Mouse (Mus musculus) forebrain, embryonic 10.5 days (tissue): ENCODE measurements around the gene Sh3bgrl2. TPM values are rescaled to one million over a fixed set of nuclear protein-coding genes. Genes with fewer than 3 reads are reported as not detected.

Experiments
- DNase-seq: peaks from one replicate; pipeline ENCODE4 v3.0.0-alpha.2; 2017; ENCODE audit warnings: low spot score; ENCODE audit errors: extremely low spot score
- H3K27ac ChIP-seq: fragments of 300-500 bp; sonication (generic); 2 replicates; pipeline ENCODE4 v1.5.1; 2016; ENCODE audit warnings: mild to moderate bottlenecking
- H3K27me3 ChIP-seq: fragments of 300-500 bp; sonication (generic); 2 replicates; pipeline ENCODE4 v1.6.1; 2016; ENCODE audit warnings: mild to moderate bottlenecking; ENCODE audit not compliant: poor library complexity, severe bottlenecking
- H3K36me3 ChIP-seq: fragments of 300-500 bp; sonication (generic); replicated peaks from 2 replicates; pipeline ENCODE4 v1.6.1; 2016; ENCODE audit warnings: mild to moderate bottlenecking, moderate library complexity
- H3K4me1 ChIP-seq: fragments of 300-500 bp; sonication (generic); 2 replicates; pipeline ENCODE4 v1.6.1; 2016
- H3K4me3 ChIP-seq: fragments of 300-500 bp; sonication (generic); 2 replicates; pipeline ENCODE4 v1.5.1; 2016; ENCODE audit warnings: mild to moderate bottlenecking, moderate library complexity
- H3K9me3 ChIP-seq: fragments of 300-500 bp; sonication (generic); 2 replicates; pipeline ENCODE4 v1.6.1; 2016; ENCODE audit warnings: mild to moderate bottlenecking, moderate library complexity
- WGBS: fragments of 180-500 bp; shearing (Covaris S2); methylation state at CpG from one replicate; pipeline ENCODE4 v1.1.7; 2016; 5-methylcytosine and 5-hydroxymethylcytosine counted together
- polyA plus RNA-seq: library from polyadenylated mRNA; unstranded; fragments of >200 nt; fragmentation: Nextera tagmentation; extraction: Ambion mirVana; gene quantifications from 2 replicates; pipeline ENCODE4 v1.2.1, GENCODE M21; 2016

Sh3bgrl2 gene
- polyA plus RNA-seq, 1 experiment from 2014 or later = 12.1 TPM

GRCm38 (mm10) chr9:83545240-83545639, 2.9 kb upstream of the Sh3bgrl2 start:
- peaks cover 35% of the 10 kb centered on the region for H3K27me3 ChIP-seq
- no peaks in the 10 kb centered on the region for H3K9me3 ChIP-seq
- DNase-seq = no peak
- H3K4me1 ChIP-seq = peaks cover 10% of the 10 kb centered on the region
- no peak overlapping the region for H3K27ac ChIP-seq
- H3K4me3 ChIP-seq = no peak overlapping the region
- H3K36me3 ChIP-seq = no peaks in the 10 kb centered on the region

GRCm38 (mm10) chr9:83546316-83546715, 1.8 kb upstream of the Sh3bgrl2 start:
- DNase-seq = no peak
- Histone ChIP-seq H3K27ac (no peak overlapping the region), H3K4me1 (peaks cover 10% of the 10 kb centered on the region), H3K36me3 (no peaks in the 10 kb centered on the region), H3K4me3 (no peak overlapping the region), H3K27me3 (peaks cover 43% of the 10 kb centered on the region), H3K9me3 (no peaks in the 10 kb centered on the region)
- 87% methylated on average over 7 of the region's 7 CpGs for WGBS

- peaks cover 10% of the 10 kb centered on the region for H3K4me1 ChIP-seq
- no peak overlapping the region for H3K27ac ChIP-seq
- H3K4me3 ChIP-seq = no peak overlapping the region
- 85% methylated on average over 7 of the region's 7 CpGs for WGBS
- no peaks in the 10 kb centered on the region for H3K36me3 ChIP-seq
- peaks cover 43% of the 10 kb centered on the region for H3K27me3 ChIP-seq
- DNase-seq = no peak
- H3K9me3 ChIP-seq = no peaks in the 10 kb centered on the region
Measured at GRCm38 (mm10) chr9:83547229-83547628, 898 bp upstream of the Sh3bgrl2 start.

GRCm38 (mm10) chr9:83549866-83550265, 1.7 kb downstream of the Sh3bgrl2 start:
- DNase-seq = no peak
- H3K4me3 ChIP-seq = no peak overlapping the region
- H3K36me3 ChIP-seq = no peaks in the 10 kb centered on the region; the same call in 1 of the 2 replicates
- H3K27me3 ChIP-seq = peaks cover 43% of the 10 kb centered on the region
- H3K27ac ChIP-seq = no peak overlapping the region
- WGBS = 87% methylated on average over 6 of the region's 6 CpGs
- H3K4me1 ChIP-seq = peaks cover 18% of the 10 kb centered on the region
- H3K9me3 ChIP-seq = no peaks in the 10 kb centered on the region

- DNase-seq = no peak
- Histone ChIP-seq H3K36me3 (no peaks in the 10 kb centered on the region; the same call in 1 of the 2 replicates), H3K9me3 (no peaks in the 10 kb centered on the region), H3K27me3 (peaks cover 43% of the 10 kb centered on the region), H3K4me1 (peaks cover 21% of the 10 kb centered on the region), H3K4me3 (no peak overlapping the region), H3K27ac (no peak overlapping the region)
- 90% methylated on average over 7 of the region's 7 CpGs for WGBS
Measured at GRCm38 (mm10) chr9:83551116-83551515, 3.0 kb downstream of the Sh3bgrl2 start.

GRCm38 (mm10) chr9:83551632-83552031, 3.5 kb downstream of the Sh3bgrl2 start:
- H3K27ac ChIP-seq = no peak overlapping the region
- WGBS = 88% methylated on average over 6 of the region's 6 CpGs
- H3K27me3 ChIP-seq = peaks cover 42% of the 10 kb centered on the region
- no peak for DNase-seq
- H3K4me3 ChIP-seq = no peak overlapping the region
- H3K9me3 ChIP-seq = no peaks in the 10 kb centered on the region
- H3K4me1 ChIP-seq = peaks cover 26% of the 10 kb centered on the region
- no peaks in the 10 kb centered on the region; the same call in 1 of the 2 replicates for H3K36me3 ChIP-seq

- Histone ChIP-seq H3K9me3 (no peaks in the 10 kb centered on the region), H3K27me3 (peaks cover 5% of the 10 kb centered on the region), H3K36me3 (no peaks in the 10 kb centered on the region; the same call in 1 of the 2 replicates), H3K27ac (no peak overlapping the region), H3K4me1 (peaks cover 29% of the 10 kb centered on the region), H3K4me3 (no peak overlapping the region)
- DNase-seq = no peak
- 69% methylated on average over 2 of the region's 2 CpGs for WGBS
Measured at GRCm38 (mm10) chr9:83555580-83555979, 7.5 kb downstream of the Sh3bgrl2 start.

GRCm38 (mm10) chr9:83556236-83556635, 8.1 kb downstream of the Sh3bgrl2 start:
- Histone ChIP-seq H3K27me3 (0 out of 2 replicates have a peak, but pooled peaks cover under 1% of the 10 kb centered on the region), H3K4me1 (peaks cover 33% of the 10 kb centered on the region), H3K9me3 (no peaks in the 10 kb centered on the region), H3K27ac (peak overlapping the region; percentile 40; the same call in 1 of the 2 replicates), H3K36me3 (no peaks in the 10 kb centered on the region; the same call in 1 of the 2 replicates), H3K4me3 (no peak overlapping the region)
- DNase-seq = no peak
- WGBS = 51% methylated on average over 6 of the region's 6 CpGs

GRCm38 (mm10) chr9:83556780-83557771, 8.9 kb downstream of the Sh3bgrl2 start:
- no peaks in the 10 kb centered on the region; the same call in 1 of the 2 replicates for H3K36me3 ChIP-seq
- 74% methylated on average over 10 of the region's 10 CpGs for WGBS
- peaks cover 33% of the 10 kb centered on the region for H3K4me1 ChIP-seq
- H3K27ac ChIP-seq = peak overlapping the region; percentile 40; the same call in 1 of the 2 replicates
- H3K27me3 ChIP-seq = no peaks in the 10 kb centered on the region
- no peak for DNase-seq
- H3K9me3 ChIP-seq = no peaks in the 10 kb centered on the region
- no peak overlapping the region for H3K4me3 ChIP-seq

- Histone ChIP-seq H3K9me3 (no peaks in the 10 kb centered on the region), H3K4me1 (peaks cover 46% of the 10 kb centered on the region), H3K27ac (no peak overlapping the region), H3K36me3 (no peaks in the 10 kb centered on the region), H3K27me3 (no peaks in the 10 kb centered on the region), H3K4me3 (no peak overlapping the region)
- DNase-seq = no peak
- WGBS = 86% methylated on average over 4 of the region's 4 CpGs
Measured at GRCm38 (mm10) chr9:83560670-83561069, 12.5 kb downstream of the Sh3bgrl2 start.

- WGBS = 93% methylated on average over 7 of the region's 7 CpGs
- no peaks in the 10 kb centered on the region for H3K9me3 ChIP-seq
- no peaks in the 10 kb centered on the region for H3K36me3 ChIP-seq
- H3K4me3 ChIP-seq = no peak overlapping the region
- H3K27me3 ChIP-seq = no peaks in the 10 kb centered on the region
- DNase-seq = no peak
- H3K4me1 ChIP-seq = peaks cover 28% of the 10 kb centered on the region
- no peak overlapping the region for H3K27ac ChIP-seq
Measured at GRCm38 (mm10) chr9:83562889-83563288, 14.8 kb downstream of the Sh3bgrl2 start.

GRCm38 (mm10) chr9:83563808-83564549, 15.9 kb downstream of the Sh3bgrl2 start:
- no peaks in the 10 kb centered on the region for H3K36me3 ChIP-seq
- H3K27ac ChIP-seq = no peak overlapping the region; the same call in 1 of the 2 replicates
- H3K4me3 ChIP-seq = no peak overlapping the region
- H3K9me3 ChIP-seq = no peaks in the 10 kb centered on the region
- no peaks in the 10 kb centered on the region for H3K27me3 ChIP-seq
- 56% methylated on average over 16 of the region's 16 CpGs for WGBS
- no peak for DNase-seq
- H3K4me1 ChIP-seq = peaks cover 28% of the 10 kb centered on the region
